Mouse (Mus musculus) hindbrain, postnatal 0 days (tissue): ENCODE measurements at regions not wholly inside any gene's neighbourhood (a gene's known extent, or its start where the extent isn't known, plus 50 kb on each side); places are given as distances from the start of the nearest gene placed in this dataset.

Experiments
- ATAC-seq: fragments of 200-750 bp; cut with Nextera tagmentation; 2 replicates; pipeline ENCODE4 v1.8.0; 2017; ENCODE audit warnings: mild to moderate bottlenecking, moderate TSS enrichment, moderate library complexity
- DNase-seq: peaks from one replicate; pipeline ENCODE4 v3.0.0-alpha.2; 2015; ENCODE audit warnings: low spot score
- H3K27ac ChIP-seq: fragments of 300-500 bp; sonication (generic); 2 replicates; pipeline ENCODE4 v1.5.1; 2014; ENCODE audit warnings: mild to moderate bottlenecking
- H3K27me3 ChIP-seq: fragments of 300-500 bp; sonication (generic); 2 replicates; pipeline ENCODE4 v1.6.1; 2014; ENCODE audit warnings: low read length, mixed read lengths; ENCODE audit not compliant: insufficient read depth
- H3K36me3 ChIP-seq: fragments of 300-500 bp; sonication (generic); 2 replicates; pipeline ENCODE4 v1.6.1; 2014; ENCODE audit warnings: low read length, mixed read lengths; ENCODE audit not compliant: insufficient read depth
- H3K4me1 ChIP-seq: fragments of 300-500 bp; sonication (generic); 2 replicates; pipeline ENCODE4 v1.6.1; 2014; ENCODE audit warnings: antibody characterized with exemption, low read length, mixed read lengths; ENCODE audit not compliant: insufficient read depth
- H3K4me2 ChIP-seq: fragments of 300-500 bp; sonication (generic); 2 replicates; pipeline ENCODE4 v1.6.1; 2014; ENCODE audit warnings: low read depth, mild to moderate bottlenecking, low read length, moderate library complexity, mixed read lengths
- H3K4me3 ChIP-seq: fragments of 300-500 bp; sonication (generic); 2 replicates; pipeline ENCODE4 v1.5.1; 2014; ENCODE audit warnings: low read length
- H3K9ac ChIP-seq: fragments of 300-500 bp; sonication (generic); replicated peaks from 2 replicates; pipeline ENCODE4 v1.6.1; 2014; ENCODE audit warnings: mild to moderate bottlenecking, low read length, moderate library complexity, mixed read lengths
- H3K9me3 ChIP-seq: fragments of 300-500 bp; sonication (generic); 2 replicates; pipeline ENCODE4 v1.6.1; 2016; ENCODE audit warnings: low read length, mixed read lengths
- CTCF ChIP-seq: IDR thresholded peaks from 2 replicates; pipeline ENCODE4 v1.5.1; 2016; ENCODE audit warnings: antibody characterized with exemption, control low read depth, low read depth
- WGBS: fragments of 180-500 bp; shearing (Covaris S2); extraction: QIAGEN DNeasy Blood & Tissue Kit; methylation state at CpG from one replicate; pipeline ENCODE4 v1.1.7; 2014; 5-methylcytosine and 5-hydroxymethylcytosine counted together

GRCm38 (mm10) chr4:87718166-87718805, 314.9 kb downstream of the Mllt3 start:
- TF ChIP-seq CTCF, result no peak
- 39% methylated on average over 9 of the region's 9 CpGs for WGBS

GRCm38 (mm10) chr4:87715212-87715933, 317.8 kb downstream of the Mllt3 start:
- 59% methylated on average over 11 of the region's 11 CpGs for WGBS
- no peak for ATAC-seq
- no peak for DNase-seq
- H3K27me3 ChIP-seq, result no peaks in the 10 kb centered on the region
- no peak overlapping the region for H3K4me2 ChIP-seq
- TF ChIP-seq CTCF, result no peak
- H3K27ac ChIP-seq, result no peak overlapping the region
- H3K4me3 ChIP-seq, result no peak overlapping the region
- H3K9me3 ChIP-seq, result no peaks in the 10 kb centered on the region
- H3K4me1 ChIP-seq, result no peaks in the 10 kb centered on the region
- H3K9ac ChIP-seq, result no peak overlapping the region
- H3K36me3 ChIP-seq, result no peaks in the 10 kb centered on the region

More at GRCm38 (mm10) chr4:87718166-87718805, 314.9 kb downstream of the Mllt3 start:
- ATAC-seq, result no peak
- Histone ChIP-seq H3K4me3 (no peak overlapping the region), H3K27me3 (no peaks in the 10 kb centered on the region), H3K9ac (no peak overlapping the region), H3K4me2 (no peak overlapping the region), H3K9me3 (no peaks in the 10 kb centered on the region), H3K27ac (no peak overlapping the region), H3K4me1 (no peaks in the 10 kb centered on the region), H3K36me3 (no peaks in the 10 kb centered on the region)
- no peak for DNase-seq

GRCm38 (mm10) chr4:87712691-87713090, 320.5 kb downstream of the Mllt3 start:
- Histone ChIP-seq H3K9me3 (no peaks in the 10 kb centered on the region), H3K9ac (no peak overlapping the region), H3K27ac (no peak overlapping the region), H3K27me3 (no peaks in the 10 kb centered on the region), H3K4me1 (0 out of 2 replicates have a peak, but pooled peaks cover 5% of the 10 kb centered on the region), H3K4me3 (no peak overlapping the region), H3K36me3 (no peaks in the 10 kb centered on the region), H3K4me2 (no peak overlapping the region)
- ATAC-seq, result no peak
- no peak for DNase-seq
- 74% methylated on average over 2 of the region's 2 CpGs for WGBS
- TF ChIP-seq CTCF, result no peak

GRCm38 (mm10) chr4:87712286-87712685, 320.9 kb downstream of the Mllt3 start:
- 98% methylated on average over 3 of the region's 3 CpGs for WGBS
- H3K9me3 ChIP-seq, result no peaks in the 10 kb centered on the region

GRCm38 (mm10) chr4:87711185-87711827, 321.9 kb downstream of the Mllt3 start:
- ATAC-seq (no peak), DNase-seq (no peak)
- no peak for TF ChIP-seq CTCF
- Histone ChIP-seq H3K36me3 (no peaks in the 10 kb centered on the region), H3K4me2 (no peak overlapping the region), H3K27ac (no peak overlapping the region), H3K4me1 (0 out of 2 replicates have a peak, but pooled peaks cover 5% of the 10 kb centered on the region), H3K4me3 (no peak overlapping the region), H3K9ac (no peak overlapping the region), H3K27me3 (no peaks in the 10 kb centered on the region), H3K9me3 (no peaks in the 10 kb centered on the region)
- WGBS, result 89% methylated on average over 8 of the region's 8 CpGs

More at GRCm38 (mm10) chr4:87712286-87712685, 320.9 kb downstream of the Mllt3 start:
- no peak overlapping the region for H3K4me2 ChIP-seq
- ATAC-seq, result no peak
- H3K9ac ChIP-seq, result no peak overlapping the region
- no peak overlapping the region for H3K4me3 ChIP-seq
- DNase-seq, result no peak
- no peaks in the 10 kb centered on the region for H3K36me3 ChIP-seq
- 0 out of 2 replicates have a peak, but pooled peaks cover 5% of the 10 kb centered on the region for H3K4me1 ChIP-seq
- no peaks in the 10 kb centered on the region for H3K27me3 ChIP-seq
- no peak overlapping the region for H3K27ac ChIP-seq
- TF ChIP-seq CTCF, result no peak

- Histone ChIP-seq H3K4me2 (no peak overlapping the region), H3K27me3 (no peaks in the 10 kb centered on the region), H3K4me1 (0 out of 2 replicates have a peak, but pooled peaks cover 5% of the 10 kb centered on the region), H3K27ac (no peak overlapping the region), H3K36me3 (no peaks in the 10 kb centered on the region), H3K4me3 (no peak overlapping the region), H3K9me3 (no peaks in the 10 kb centered on the region), H3K9ac (no peak overlapping the region)
- 13% methylated on average over 5 of the region's 5 CpGs for WGBS
- DNase-seq (no peak), ATAC-seq (no peak)
- no peak for TF ChIP-seq CTCF
Observed at GRCm38 (mm10) chr4:87708981-87709645, 324.1 kb downstream of the Mllt3 start.
